Mouse (Mus musculus) forebrain, embryonic 15.5 days (tissue): ENCODE measurements around the gene 5730455P16Rik. TPM values are rescaled to one million over a fixed set of nuclear protein-coding genes. Genes with fewer than 3 reads are reported as not detected.
A peak's percentile ranks its signal among the peaks of the same experiment; 100 is the strongest.
"Not testable (repeated sequence)": the region's sequence is repeated elsewhere in the genome, so short reads cannot be mapped to it uniquely, and the experiment has no call there.

Experiments
- ATAC-seq: fragments of 200-750 bp; cut with Nextera tagmentation; replicated peaks from 2 replicates; pipeline ENCODE4 v1.8.0; 2017; ENCODE audit warnings: mild to moderate bottlenecking, moderate TSS enrichment, moderate library complexity
- H3K27ac ChIP-seq: fragments of 300-500 bp; sonication (generic); replicated peaks from 2 replicates; pipeline ENCODE4 v1.5.1; 2015; ENCODE audit warnings: mild to moderate bottlenecking, inconsistent platforms
- H3K27me3 ChIP-seq: fragments of 300-500 bp; sonication (generic); 2 replicates; pipeline ENCODE4 v1.6.1; 2015; ENCODE audit warnings: inconsistent platforms
- H3K36me3 ChIP-seq: fragments of 300-500 bp; sonication (generic); 2 replicates; pipeline ENCODE4 v1.6.1; 2015; ENCODE audit warnings: mild to moderate bottlenecking, inconsistent platforms
- H3K4me1 ChIP-seq: fragments of 300-500 bp; sonication (generic); 2 replicates; pipeline ENCODE4 v1.6.1; 2015; ENCODE audit warnings: inconsistent platforms
- H3K4me2 ChIP-seq: fragments of 300-500 bp; sonication (generic); replicated peaks from 2 replicates; pipeline ENCODE4 v1.6.1; 2015; ENCODE audit warnings: mild to moderate bottlenecking, inconsistent platforms
- H3K4me3 ChIP-seq: fragments of 300-500 bp; sonication (generic); 2 replicates; pipeline ENCODE4 v1.5.1; 2015; ENCODE audit warnings: mild to moderate bottlenecking, inconsistent platforms
- H3K9ac ChIP-seq: fragments of 300-500 bp; sonication (generic); replicated peaks from 2 replicates; pipeline ENCODE4 v1.6.1; 2015; ENCODE audit warnings: mild to moderate bottlenecking, inconsistent platforms
- H3K9me3 ChIP-seq: fragments of 300-500 bp; sonication (generic); 2 replicates; pipeline ENCODE4 v1.6.1; 2016; ENCODE audit warnings: inconsistent platforms
- WGBS: fragments of 180-500 bp; shearing (Covaris S2); methylation state at CpG from one replicate; pipeline ENCODE4 v1.1.7; 2015; ENCODE audit warnings: mixed read lengths; 5-methylcytosine and 5-hydroxymethylcytosine counted together
- polyA plus RNA-seq: library from polyadenylated mRNA; unstranded; fragments of >200 nt; fragmentation: Nextera tagmentation; extraction: Ambion mirVana; gene quantifications from 2 replicates; pipeline ENCODE4 v1.2.1, GENCODE M21; 2015

5730455P16Rik gene
- polyA plus RNA-seq, 1 experiment from 2014 or later: 37.9 TPM

GRCm38 (mm10) chr11:80395930-80396329 is 18.1 kb upstream of the 5730455P16Rik start:
- H3K27ac ChIP-seq: no peak overlapping the region
- no peaks in the 10 kb centered on the region for H3K9me3 ChIP-seq
- 0 out of 2 replicates have a peak, but pooled peaks cover 4% of the 10 kb centered on the region for H3K4me1 ChIP-seq
- H3K9ac ChIP-seq: no peak overlapping the region
- H3K27me3 ChIP-seq: no peaks in the 10 kb centered on the region
- H3K4me3 ChIP-seq: no peak overlapping the region
- H3K4me2 ChIP-seq: no peak overlapping the region
- 92% methylated on average over 3 of the region's 3 CpGs for WGBS
- no peak for ATAC-seq
- peaks cover 74% of the 10 kb centered on the region for H3K36me3 ChIP-seq

GRCm38 (mm10) chr11:80391407-80392120 is 13.7 kb upstream of the 5730455P16Rik start:
- Histone ChIP-seq H3K4me1 (peaks cover 14% of the 10 kb centered on the region), H3K4me2 (no peak overlapping the region), H3K36me3 (peaks cover 72% of the 10 kb centered on the region), H3K9me3 (no peaks in the 10 kb centered on the region), H3K9ac (no peak overlapping the region), H3K27ac (no peak overlapping the region), H3K4me3 (no peak overlapping the region), H3K27me3 (no peaks in the 10 kb centered on the region)
- no peak for ATAC-seq
- WGBS: 90% methylated on average over 2 of the region's 2 CpGs

DNA sequence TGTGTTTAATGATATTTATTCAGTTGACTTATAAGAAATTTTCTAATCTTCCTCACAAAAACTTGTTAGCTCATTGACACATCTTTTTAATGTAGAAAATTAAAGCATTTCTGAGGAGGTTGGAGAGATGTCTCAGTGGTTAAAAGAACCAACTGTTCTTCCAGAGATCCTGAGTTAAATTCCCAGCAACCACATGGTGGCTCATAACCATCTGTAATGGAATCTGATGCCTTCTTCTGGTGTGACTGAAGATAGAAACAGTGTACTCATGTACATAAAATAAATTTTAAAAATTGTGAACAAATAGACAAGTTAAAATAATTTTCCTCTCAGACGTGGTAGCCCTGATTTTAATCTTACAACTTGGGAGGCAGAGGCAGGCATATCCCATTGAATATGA is 12.1 kb upstream of the 5730455P16Rik start:
- no peak for ATAC-seq
- no peak overlapping the region for H3K4me2 ChIP-seq
- H3K4me1 ChIP-seq: peaks cover 28% of the 10 kb centered on the region
- H3K9ac ChIP-seq: no peak overlapping the region
- no peak overlapping the region for H3K27ac ChIP-seq
- peaks cover 55% of the 10 kb centered on the region for H3K36me3 ChIP-seq
- no peak overlapping the region for H3K4me3 ChIP-seq
- 88% methylated on average over 1 of the region's 1 CpGs for WGBS
- no peaks in the 10 kb centered on the region for H3K27me3 ChIP-seq
- no peaks in the 10 kb centered on the region for H3K9me3 ChIP-seq

GRCm38 (mm10) chr11:80386790-80387189 is 9.0 kb upstream of the 5730455P16Rik start:
- Histone ChIP-seq H3K9me3 (no peaks in the 10 kb centered on the region), H3K36me3 (peaks cover 37% of the 10 kb centered on the region), H3K27me3 (no peaks in the 10 kb centered on the region), H3K4me3 (peak overlapping the region; percentile 89), H3K4me2 (peak overlapping the region; percentile 73), H3K9ac (no peak overlapping the region), H3K4me1 (peaks cover 42% of the 10 kb centered on the region), H3K27ac (no peak overlapping the region)
- WGBS: 73% methylated on average over 2 of the region's 2 CpGs
- no peak for ATAC-seq

- H3K36me3 ChIP-seq: peaks cover 26% of the 10 kb centered on the region
- peak overlapping the region; percentile 89 for H3K4me3 ChIP-seq
- ATAC-seq: no peak
- peak overlapping the region; percentile 89 for H3K9ac ChIP-seq
- H3K9me3 ChIP-seq: no peaks in the 10 kb centered on the region
- H3K4me1 ChIP-seq: peaks cover 42% of the 10 kb centered on the region
- H3K27ac ChIP-seq: no peak overlapping the region
- 38% methylated on average over 4 of the region's 4 CpGs for WGBS
- H3K4me2 ChIP-seq: peak overlapping the region; percentile 73
- H3K27me3 ChIP-seq: no peaks in the 10 kb centered on the region
Measured at GRCm38 (mm10) chr11:80385055-80385454, 7.2 kb upstream of the 5730455P16Rik start.

GRCm38 (mm10) chr11:80384461-80384860 is 6.6 kb upstream of the 5730455P16Rik start:
- Histone ChIP-seq H3K4me3 (peak overlapping the region; percentile 89), H3K27ac (0 out of 2 replicates have a peak overlapping the region, but pooled peaks have one; percentile 3), H3K36me3 (peaks cover 21% of the 10 kb centered on the region), H3K9me3 (no peaks in the 10 kb centered on the region), H3K9ac (peak overlapping the region; percentile 89), H3K4me1 (peaks cover 42% of the 10 kb centered on the region), H3K4me2 (peak overlapping the region; percentile 73), H3K27me3 (no peaks in the 10 kb centered on the region)
- no peak for ATAC-seq

DNA sequence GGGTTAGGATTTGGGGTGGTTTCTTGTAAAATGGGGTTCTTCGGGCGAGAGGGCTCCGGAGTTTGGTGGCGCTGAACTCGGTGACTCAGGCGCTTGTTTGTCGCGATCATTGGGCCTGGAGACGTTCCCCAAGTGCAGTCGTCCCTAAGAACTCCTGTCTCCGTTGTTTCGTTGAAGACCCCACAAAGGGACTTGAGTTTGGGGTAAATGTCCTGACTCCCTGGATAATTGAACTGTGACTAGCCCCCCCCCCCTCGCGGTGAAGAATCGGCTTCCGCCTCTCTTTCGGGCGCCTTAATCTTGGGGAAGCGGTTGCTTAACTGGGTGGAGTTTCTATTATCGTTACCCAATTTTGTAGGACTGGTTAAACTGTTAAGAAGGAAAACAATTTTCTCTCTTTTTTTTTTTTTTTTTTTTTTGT is 5.8 kb upstream of the 5730455P16Rik start:
- H3K4me2 ChIP-seq: no peak overlapping the region
- peak overlapping the region; percentile 89 for H3K4me3 ChIP-seq
- no peak for ATAC-seq
- H3K9me3 ChIP-seq: no peaks in the 10 kb centered on the region
- H3K27me3 ChIP-seq: no peaks in the 10 kb centered on the region
- H3K36me3 ChIP-seq: peaks cover 14% of the 10 kb centered on the region
- peak overlapping the region; percentile 88 for H3K27ac ChIP-seq
- peaks cover 42% of the 10 kb centered on the region for H3K4me1 ChIP-seq
- peak overlapping the region; percentile 89 for H3K9ac ChIP-seq
- under 1% methylated on average over 20 of the region's 20 CpGs for WGBS

DNA sequence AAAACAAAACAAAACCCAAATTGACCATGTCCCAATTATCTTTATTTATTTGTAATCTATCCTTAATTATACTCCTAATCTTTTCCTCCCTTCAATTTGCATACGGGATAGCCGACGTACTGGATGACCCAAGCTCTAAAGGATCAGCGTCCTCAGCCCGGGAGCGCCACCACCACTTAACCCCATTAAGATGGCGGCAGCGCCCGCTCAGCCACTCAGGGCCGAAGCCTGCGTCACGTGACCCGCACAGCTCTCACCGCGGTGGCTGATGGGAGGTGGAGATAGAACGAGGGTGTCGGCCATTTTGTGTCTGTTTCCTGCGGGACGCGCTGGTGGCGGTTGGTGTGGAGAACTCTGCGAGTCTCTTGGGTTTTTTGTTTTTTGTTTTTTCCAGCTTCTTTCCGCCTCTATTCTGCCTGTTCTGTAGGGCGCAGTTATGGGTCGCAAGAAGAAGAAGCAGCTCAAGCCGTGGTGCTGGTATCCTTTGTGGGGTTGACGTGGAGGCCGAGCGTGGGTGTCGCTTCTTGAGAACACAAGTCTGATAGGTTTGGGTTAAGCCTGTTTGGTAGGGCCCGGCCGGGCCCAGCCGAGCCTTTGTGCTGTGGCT is 5.3 kb upstream of the 5730455P16Rik start, which contains the start of gene Zfp207:
Gene Zfp207 (plus strand): TSS at position 261 of the 607 bp plus-strand sequence.
- H3K4me2 ChIP-seq: peak within 1 kb of the TSS; percentile 73
- peaks cover 9% of the 10 kb centered on the region for H3K36me3 ChIP-seq
- WGBS: under 1% methylated on average over 33 of the region's 33 CpGs
- peak within 1 kb of the TSS; percentile 88 for H3K27ac ChIP-seq
- H3K4me1 ChIP-seq: peaks cover 42% of the 10 kb centered on the region
- H3K9ac ChIP-seq: peak within 1 kb of the TSS; percentile 89
- peak; percentile 97 for ATAC-seq
- no peaks in the 10 kb centered on the region for H3K27me3 ChIP-seq
- no peaks in the 10 kb centered on the region for H3K9me3 ChIP-seq
- H3K4me3 ChIP-seq: peak within 1 kb of the TSS; percentile 89

- Histone ChIP-seq H3K4me3 (peak overlapping the region; percentile 89), H3K27ac (peak overlapping the region; percentile 88), H3K4me1 (peaks cover 39% of the 10 kb centered on the region), H3K9me3 (no peaks in the 10 kb centered on the region), H3K36me3 (peaks cover 4% of the 10 kb centered on the region), H3K9ac (peak overlapping the region; percentile 89), H3K27me3 (no peaks in the 10 kb centered on the region), H3K4me2 (peak overlapping the region; percentile 71)
- peak; percentile 12; the same call in 1 of the 2 replicates for ATAC-seq
- WGBS: 7% methylated on average over 12 of the region's 12 CpGs
Measured at GRCm38 (mm10) chr11:80382626-80383018, 4.8 kb upstream of the 5730455P16Rik start.

DNA sequence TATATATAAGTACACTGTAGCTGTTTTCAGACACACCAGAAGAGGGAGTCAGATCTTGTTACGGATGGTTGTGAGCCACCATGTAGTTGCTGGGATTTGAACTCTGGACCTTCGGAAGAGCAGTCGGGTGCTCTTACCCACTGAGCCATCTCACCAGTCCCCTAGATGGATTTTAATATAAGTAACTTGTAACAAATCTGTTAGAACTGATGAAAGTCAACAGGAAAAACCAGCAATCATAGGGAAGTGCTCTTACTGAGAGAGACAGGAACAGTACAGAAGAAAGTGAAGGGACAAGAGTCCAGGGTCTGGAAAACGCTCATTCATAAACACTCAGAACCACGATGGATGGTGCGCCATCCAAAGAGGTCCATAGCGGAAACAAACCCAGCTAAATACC is 1.4 kb upstream of the 5730455P16Rik start:
- ATAC-seq, H3K27ac ChIP-seq, H3K27me3 ChIP-seq, H3K9me3 ChIP-seq, H3K4me3 ChIP-seq, H3K4me2 ChIP-seq, H3K9ac ChIP-seq, H3K36me3 ChIP-seq: not testable (repeated sequence)
- H3K4me1 ChIP-seq: peaks cover 19% of the 10 kb centered on the region
- 95% methylated on average over 7 of the region's 7 CpGs for WGBS

DNA sequence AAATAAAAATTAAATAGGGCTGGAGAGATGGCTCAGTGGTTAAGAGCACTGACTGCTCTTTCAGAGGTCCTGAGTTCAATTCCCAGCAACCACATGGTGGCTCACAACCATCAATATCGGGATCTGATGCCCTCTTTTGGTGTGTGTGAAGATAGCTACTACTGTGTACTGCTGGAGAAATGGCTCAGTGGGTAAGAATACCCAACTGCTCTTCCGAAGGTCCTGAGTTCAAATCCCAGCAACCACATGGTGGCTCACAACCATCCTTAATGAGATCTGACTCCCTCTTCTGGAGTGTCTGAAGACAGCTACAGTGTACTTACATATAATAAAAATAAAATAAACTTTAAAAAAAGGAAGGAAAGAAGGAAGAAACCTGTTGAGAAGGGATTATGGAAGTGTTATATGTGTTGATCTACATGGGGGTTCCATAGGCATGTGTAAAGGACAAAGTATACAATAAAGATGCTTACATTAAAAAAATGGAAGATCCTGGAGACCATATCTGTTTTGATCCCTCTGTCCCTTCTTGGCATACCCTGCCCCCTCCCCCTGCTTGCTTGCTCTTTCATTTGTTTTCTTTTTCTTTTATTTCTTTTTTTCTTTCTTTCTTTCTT is 726 bp upstream of the 5730455P16Rik start:
- Histone ChIP-seq H3K9ac (peak overlapping the region; percentile 95; the same call in 1 of the 2 replicates), H3K4me2 (peak overlapping the region; percentile 70), H3K27ac (peak overlapping the region; percentile 93), H3K4me1 (peaks cover 19% of the 10 kb centered on the region), H3K4me3 (peak overlapping the region; percentile 71), H3K36me3 (peaks cover 14% of the 10 kb centered on the region; the same call in 1 of the 2 replicates)
- H3K27me3 ChIP-seq, ATAC-seq, H3K9me3 ChIP-seq: not testable (repeated sequence)
- WGBS: 66% methylated on average over 2 of the region's 2 CpGs

- H3K9me3 ChIP-seq: no peaks in the 10 kb centered on the region
- no peak for ATAC-seq
- H3K27ac ChIP-seq: no peak overlapping the region
- peaks cover 10% of the 10 kb centered on the region for H3K4me1 ChIP-seq
- no peak overlapping the region for H3K9ac ChIP-seq
- 64% methylated on average over 4 of the region's 4 CpGs for WGBS
- H3K36me3 ChIP-seq: peaks cover 27% of the 10 kb centered on the region; the same call in 1 of the 2 replicates
- H3K27me3 ChIP-seq: no peaks in the 10 kb centered on the region
- no peak overlapping the region for H3K4me2 ChIP-seq
- H3K4me3 ChIP-seq: no peak overlapping the region; the same call in 1 of the 2 replicates
Measured at GRCm38 (mm10) chr11:80376651-80377050, 1.2 kb downstream of the 5730455P16Rik start.
